Mouse (Mus musculus): ENCODE data around the gene Btbd9.

- TF ChIP-seq POLR2A (IDR thresholded peaks at IDR 0.05; ENCODE audit: low read depth, low read length) (no peak), CTCF (conservative IDR thresholded peaks at IDR 0.05; ENCODE audit: insufficient read depth, insufficient read length, low read depth, low read length) (no peak)
Observed at GRCm38 (mm10) chr17:30445805-30446441, 130.4 kb downstream of the Btbd9 start.
